Mouse (Mus musculus) layer of hippocampus, postnatal 10 days (tissue): Measurements from ENCODE around the gene Tpst2. TPM values are rescaled to one million over a fixed set of nuclear protein-coding genes. Genes with fewer than 3 reads are reported as not detected.

Experiments
- DNase-seq, 2 experiments: peaks; one replicate each; pipeline ENCODE4 v3.0.0; 2021; ENCODE audit warnings: low spot score in 2 of 2
- total RNA-seq, 2 experiments: library from RNA; stranded (reverse); gene quantifications; 2 replicates each; pipeline ENCODE4 v1.2.3; 2021

The Tpst2 gene
- total RNA-seq, 2 experiments from 2014 or later: 34.0 to 38.9 TPM

DNA sequence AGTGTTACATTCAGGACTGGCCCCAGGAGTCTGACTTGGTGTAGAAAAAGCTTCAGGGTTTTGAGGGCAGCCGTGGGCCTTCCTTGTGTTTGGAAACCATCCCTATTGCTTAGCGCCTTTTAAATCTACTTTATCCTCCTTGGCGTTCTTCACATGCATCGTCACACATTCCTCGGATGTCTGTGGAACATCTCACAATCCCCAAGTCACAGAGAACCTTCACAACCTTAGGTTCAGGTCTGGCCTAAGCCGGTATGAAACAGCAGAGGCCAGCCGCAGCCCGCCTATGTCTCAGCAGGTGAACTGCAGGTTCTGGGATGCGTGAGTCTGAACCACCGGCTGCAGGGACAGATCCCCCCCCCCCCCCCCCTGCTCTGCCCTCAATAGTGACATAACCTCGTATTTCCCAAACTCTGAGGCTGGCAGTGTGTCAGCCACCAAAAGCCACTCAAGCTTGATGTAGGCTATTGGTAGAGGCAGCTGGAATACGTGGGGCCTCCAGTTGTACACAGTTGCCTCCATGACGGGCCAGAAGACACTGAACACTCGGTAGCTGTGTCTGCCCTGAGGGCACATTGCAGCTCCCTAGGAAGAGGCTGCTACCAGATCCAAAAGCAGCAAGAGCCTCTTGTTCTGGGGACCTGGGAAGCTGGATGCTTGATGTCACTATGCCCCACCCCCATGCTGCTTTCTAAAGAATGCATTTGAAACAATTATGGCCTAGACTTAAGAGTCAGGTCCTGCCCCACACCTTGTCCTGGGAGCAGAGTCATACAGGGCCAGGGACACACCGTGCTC lies 4.6 kb downstream of the Tpst2 start:
- DNase-seq: no peak

- no peak for DNase-seq
These were observed 5.2 kb downstream of the Tpst2 start for GRCm38 (mm10) chr5:112281676-112282075.

GRCm38 (mm10) chr5:112282123-112282779 lies 5.8 kb downstream of the Tpst2 start:
- DNase-seq: no peak

DNA sequence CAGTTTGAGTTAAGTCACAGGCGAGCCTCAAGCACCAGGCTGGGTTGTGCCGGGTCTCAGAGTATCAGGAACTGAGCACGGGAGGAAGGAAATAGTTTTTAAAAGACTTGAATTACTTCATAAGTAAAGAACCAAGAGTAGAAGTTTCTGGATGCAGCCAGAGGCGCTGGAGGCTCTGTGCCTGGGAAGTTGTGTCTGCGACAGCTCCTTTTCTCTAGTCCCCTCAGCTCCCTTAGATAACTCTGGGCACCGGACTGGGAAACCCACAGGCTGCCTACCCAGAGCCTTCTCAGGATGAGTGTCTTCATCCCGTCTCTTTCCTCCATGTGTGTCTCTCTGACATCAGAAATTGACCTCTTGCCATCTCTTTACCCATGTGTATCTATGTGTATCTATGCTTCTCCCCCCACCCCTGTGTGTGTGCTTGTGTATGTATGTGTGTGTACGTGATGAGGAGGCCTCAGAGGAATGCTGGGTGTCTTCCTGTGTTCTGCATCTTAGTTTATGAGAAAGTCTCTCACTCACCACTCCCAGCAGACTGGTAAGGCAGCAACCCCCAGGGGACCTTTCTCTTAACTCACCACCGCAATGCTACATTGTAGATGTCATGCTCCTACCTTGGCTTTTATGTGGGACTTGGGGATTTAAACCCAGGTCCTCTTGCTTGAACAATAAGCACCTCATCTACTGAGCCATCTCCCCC lies 6.4 kb downstream of the Tpst2 start:
- no peak for DNase-seq

- DNase-seq: no peak
These were observed 7.2 kb downstream of the Tpst2 start for GRCm38 (mm10) chr5:112283543-112284202.

DNA sequence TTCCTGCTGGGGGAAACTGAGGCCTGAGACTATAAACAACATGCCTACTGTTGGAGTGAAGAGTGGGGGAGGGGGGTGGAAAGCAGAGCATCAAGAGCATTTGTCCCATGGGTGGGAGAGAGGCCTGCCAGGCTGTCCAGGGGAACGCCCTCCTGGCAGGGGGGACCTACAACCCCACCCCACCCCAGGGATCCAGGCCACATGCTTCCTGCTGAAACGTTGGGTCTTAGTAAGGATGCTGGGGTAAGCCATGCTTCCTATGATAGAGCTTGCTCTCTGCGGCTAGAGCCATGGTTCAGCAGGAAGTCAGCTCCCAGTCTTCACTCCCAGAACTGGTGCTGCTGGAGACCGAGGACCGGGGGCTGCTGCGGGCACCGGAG lies 7.7 kb downstream of the Tpst2 start:
- no peak for DNase-seq

- no peak for DNase-seq
These were observed 9.1 kb downstream of the Tpst2 start for GRCm38 (mm10) chr5:112285548-112286085.

GRCm38 (mm10) chr5:112286608-112286983 lies 10.1 kb downstream of the Tpst2 start:
- no peak for DNase-seq

DNA sequence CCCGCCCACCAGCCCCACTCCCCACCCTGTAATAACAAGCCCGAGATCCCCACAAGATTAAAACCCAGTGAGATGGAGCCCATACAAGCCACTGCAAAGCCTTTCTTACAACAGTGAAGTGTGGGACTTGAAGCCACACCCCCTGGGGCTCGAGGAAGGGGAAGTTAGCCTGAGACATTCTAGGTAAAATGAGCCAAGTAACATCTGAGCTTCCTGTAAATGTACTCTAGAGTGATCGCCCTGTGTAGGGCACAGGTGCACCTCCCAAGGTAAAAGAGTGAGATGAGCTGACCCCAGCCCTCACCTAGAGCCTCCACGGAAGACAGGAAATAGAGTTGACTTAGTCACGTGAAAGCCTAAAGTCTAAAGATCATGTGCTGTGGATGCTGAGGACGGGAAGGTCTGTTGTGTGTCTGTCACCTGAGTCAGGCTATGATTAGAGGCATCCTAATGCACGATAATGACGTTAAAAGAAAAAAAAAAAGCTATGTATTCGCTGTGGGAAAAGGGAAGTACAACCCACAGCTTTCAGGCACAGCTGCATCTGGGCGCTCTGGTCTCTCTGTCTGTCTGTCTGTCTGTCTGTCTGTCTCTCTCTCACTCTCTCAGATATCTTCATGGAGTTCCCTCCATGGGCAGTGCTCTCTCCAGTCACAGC lies 10.6 kb downstream of the Tpst2 start:
- no peak for DNase-seq

DNA sequence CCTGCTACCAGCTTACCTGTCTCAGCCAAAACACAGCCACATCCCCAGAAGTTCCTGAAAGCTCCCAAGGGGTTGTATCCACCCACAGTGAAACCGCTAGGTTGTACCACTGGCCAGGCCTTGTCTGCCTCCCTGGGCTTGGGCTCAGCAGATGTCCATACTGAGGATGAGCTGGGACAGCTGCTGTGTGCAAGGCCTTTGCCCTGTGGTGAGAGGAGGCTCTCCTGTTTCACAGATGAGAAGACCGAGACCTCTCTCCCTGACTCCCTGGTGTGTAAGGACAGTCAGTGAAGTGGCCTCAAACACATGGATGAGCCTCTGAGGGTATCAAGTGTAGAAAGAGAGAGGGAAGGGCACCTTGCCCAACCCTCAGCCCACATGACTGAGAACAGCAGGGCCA lies 11.2 kb downstream of the Tpst2 start:
- DNase-seq: no peak

DNA sequence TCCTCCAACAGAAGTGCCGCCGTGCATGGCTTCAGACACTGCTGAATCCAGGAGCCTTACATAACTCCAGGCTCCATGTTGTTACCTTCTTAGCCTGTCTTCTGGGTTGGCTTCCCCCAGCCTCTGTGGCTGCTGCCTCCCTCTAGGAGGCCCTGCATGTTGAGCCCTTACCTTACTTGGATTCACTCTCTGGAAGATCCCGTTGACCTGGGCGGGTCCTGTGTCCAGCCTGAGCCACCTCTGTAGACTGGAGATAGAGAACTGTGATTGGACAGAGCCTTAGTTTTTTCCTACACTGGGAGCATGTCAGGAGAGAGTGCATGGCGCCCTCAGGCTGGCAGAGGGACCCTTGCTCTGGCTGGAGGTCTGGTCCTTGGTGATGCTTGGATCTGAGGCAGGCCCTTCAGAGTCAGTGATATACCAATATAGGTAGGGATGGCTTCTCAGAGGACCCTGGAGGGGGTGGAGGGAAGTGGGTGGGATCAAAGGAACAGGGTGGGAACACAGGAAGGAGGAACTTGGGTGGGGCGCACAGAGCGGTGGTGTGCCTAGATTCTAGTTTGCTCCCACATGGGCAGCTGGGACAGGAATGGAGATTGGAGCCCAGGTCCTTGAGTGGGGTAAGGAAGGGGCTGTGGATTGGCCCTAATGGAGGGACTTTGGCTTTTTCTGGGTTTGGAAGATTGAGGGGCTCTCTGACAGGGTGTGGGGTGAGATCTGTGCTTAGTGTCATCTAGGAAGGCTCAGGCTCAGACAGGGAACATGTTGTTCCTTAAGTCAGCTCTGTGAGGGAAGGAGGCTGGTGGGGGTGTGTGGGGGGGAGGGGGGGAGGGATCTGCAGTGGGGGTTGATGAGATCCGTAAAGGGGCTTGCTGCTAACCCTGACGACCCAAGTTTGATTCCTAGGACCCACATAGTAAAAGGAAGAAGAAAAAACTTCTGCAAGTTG lies 12.0 kb downstream of the Tpst2 start:
- no peak for DNase-seq

- no peak for DNase-seq
These were observed 12.7 kb downstream of the Tpst2 start for GRCm38 (mm10) chr5:112289236-112289635.

GRCm38 (mm10) chr5:112289819-112290535 lies 13.5 kb downstream of the Tpst2 start:
- no peak for DNase-seq

DNA sequence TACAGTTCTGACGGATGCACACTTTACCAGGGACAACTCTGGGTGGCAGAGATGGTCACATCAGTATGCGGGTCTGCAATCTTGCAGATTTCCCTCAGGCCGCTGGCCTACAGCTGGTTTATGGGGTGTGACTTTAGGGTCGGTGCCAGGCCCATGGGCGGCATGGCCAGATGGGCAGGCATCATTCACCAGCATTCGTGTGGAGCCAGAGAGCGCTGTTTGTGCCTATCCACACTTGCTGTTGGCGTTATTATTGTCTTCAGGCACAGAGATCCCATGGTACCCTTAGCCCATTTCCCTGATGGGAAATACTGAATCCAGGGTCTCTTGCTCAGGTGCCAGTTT lies 14.0 kb downstream of the Tpst2 start:
- DNase-seq: no peak

DNA sequence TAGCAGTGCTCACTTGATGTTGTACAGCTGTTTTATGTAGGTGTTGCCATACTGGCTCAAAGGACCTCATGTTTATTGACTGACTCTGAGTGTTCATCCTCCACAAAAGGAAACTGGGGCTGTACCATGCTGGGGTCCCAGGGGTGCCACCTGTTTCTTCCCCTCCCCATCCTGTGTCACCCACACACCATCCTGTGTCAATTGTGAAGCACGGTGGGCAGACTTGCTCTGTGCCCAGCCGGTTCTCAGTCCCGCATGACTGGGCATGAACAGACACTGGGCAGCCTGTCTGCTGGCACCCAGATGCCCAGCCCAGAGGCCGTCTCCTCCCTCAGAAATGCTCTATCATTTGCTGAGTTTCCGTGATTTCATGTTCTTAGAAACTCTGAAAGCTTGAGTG lies 15.4 kb downstream of the Tpst2 start:
- DNase-seq: no peak

DNA sequence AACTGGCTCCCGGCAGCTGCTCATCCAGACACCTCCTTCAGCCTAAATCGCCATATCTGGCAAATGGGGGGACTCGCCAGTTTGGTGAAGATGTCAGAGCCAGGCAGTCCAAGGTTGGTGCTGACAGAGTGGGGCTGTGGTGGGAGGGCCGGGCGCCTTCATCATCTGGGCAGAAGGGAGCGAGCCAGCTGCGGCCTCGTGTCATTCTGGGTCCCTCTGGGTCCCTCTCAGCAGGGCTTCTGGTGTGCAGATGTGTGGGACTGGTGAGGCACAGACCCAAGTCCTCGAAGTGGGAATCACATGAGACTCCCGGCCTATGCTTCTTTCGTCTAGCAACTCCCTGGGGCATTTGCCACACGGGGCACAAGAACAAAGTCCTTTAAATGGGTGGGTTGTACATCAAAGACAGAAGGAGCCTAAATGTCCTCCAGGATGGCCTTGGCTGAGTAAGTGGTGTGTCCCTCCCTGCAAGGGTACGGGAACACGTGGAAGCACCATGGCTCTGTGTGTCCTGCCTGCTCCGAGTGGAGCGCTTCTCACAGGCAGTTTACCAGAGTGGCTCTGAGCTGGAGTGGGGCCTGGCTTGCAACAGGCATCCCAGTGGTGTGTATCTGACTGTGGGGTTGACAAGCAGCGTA lies 16.0 kb downstream of the Tpst2 start:
- no peak for DNase-seq

- no peak for DNase-seq
These were observed 17.3 kb downstream of the Tpst2 start for GRCm38 (mm10) chr5:112293800-112294199.

DNA sequence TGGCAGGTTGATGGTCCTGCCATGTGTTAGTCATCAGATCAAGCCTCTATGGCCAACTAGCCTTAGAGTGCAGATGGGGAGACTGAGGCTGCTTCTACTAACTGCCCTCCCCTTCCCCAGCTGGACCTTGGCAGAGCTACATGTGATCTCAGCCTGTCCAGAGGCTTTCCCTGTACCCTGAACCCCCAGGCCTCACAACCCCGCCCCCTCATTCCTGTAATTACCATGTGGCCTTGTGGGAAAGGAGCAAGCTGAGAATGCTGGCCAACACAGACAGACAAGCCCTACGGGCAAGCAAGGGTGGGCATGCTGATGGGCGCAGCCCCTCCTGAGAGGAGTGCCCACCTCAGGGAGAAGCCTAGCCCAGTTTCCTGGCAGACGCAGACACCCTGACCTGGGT lies 18.2 kb downstream of the Tpst2 start:
- DNase-seq: no peak

GRCm38 (mm10) chr5:112295162-112295561 lies 18.7 kb downstream of the Tpst2 start:
- DNase-seq: no peak
